Mouse (Mus musculus) neutrophil, adult 59 days (primary cell): ENCODE measurements around the gene Ptprz1. TPM values are rescaled to one million over a fixed set of nuclear protein-coding genes. Genes with fewer than 3 reads are reported as not detected.

Experiments
- total RNA-seq, 2 experiments: library from RNA; stranded (reverse); gene quantifications; 1 replicate in 1 of 2; 2 replicates in 1 of 2; pipeline ENCODE4 v1.2.4; 2023

Ptprz1 gene
- total RNA-seq = under 1 TPM in 1 of 2 experiments, not detected in 1; 0.04 TPM

DNA sequence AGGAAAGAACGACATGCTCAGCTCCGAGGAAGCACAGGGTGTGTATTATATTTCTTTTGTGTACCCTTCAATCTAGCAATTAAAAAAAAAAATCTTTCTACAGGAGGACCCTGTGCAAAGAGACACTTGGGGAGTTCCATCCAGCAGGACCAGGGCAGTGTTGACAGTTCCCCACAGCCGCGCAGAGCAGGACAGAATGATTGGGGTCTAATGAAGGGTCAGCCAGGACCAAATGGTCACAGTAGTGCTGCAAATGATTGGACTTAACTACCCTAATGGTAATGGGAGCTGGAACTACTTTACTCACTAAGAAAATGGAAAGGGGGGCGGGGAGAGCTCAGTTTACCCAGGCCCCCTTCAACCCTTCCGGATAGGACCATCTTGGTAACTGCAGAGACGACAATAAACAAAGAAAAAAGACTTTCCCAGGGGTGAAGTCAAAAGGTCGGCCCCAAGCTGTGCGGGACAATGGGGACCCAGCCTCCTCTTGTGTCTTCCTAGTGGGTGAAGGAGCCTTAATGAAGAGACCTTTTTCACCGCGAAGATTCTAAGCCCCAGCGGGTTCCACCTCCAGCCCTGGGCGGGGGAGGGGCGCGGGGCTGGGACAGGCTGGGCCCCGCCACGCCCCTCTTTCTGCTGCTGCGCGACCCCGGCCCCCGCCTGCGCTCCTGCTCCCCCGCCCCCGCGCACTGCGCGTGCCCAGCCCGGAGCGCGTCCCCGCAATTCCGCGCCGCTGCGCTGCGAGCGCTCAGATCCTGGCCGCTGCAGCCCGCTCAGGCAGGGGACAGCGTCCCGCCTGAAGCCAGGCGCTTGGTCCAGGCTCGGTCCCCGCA lies at the start of gene Ptprz1:
TSS of gene Ptprz1 (plus strand) at position 722 of the 833 bp plus-strand sequence.

